Mouse (Mus musculus) brain, embryonic 14.5 days (tissue): ENCODE data around the gene Arl16. TPM values are rescaled to one million over a fixed set of nuclear protein-coding genes. Genes with fewer than 3 reads are reported as not detected.
A peak's percentile ranks its signal among the peaks of the same experiment; 100 is the strongest.
"Not testable (repeated sequence)": the region's sequence is repeated elsewhere in the genome, so short reads cannot be mapped to it uniquely, and the experiment has no call there.

Source experiments
- DNase-seq: peaks from one replicate; pipeline ENCODE4 v3.0.0-alpha.2; 2011; ENCODE audit warnings: low read depth
- CTCF ChIP-seq: fragments of 200-500 bp; IDR thresholded peaks from 2 replicates; pipeline ENCODE4 v1.5.1; 2012; ENCODE audit warnings: inconsistent platforms, mild to moderate bottlenecking, moderate library complexity, borderline replicate concordance; ENCODE audit not compliant: insufficient read depth, insufficient read length; ENCODE audit errors: extremely low read depth
- POLR2A ChIP-seq: fragments of 200-500 bp; IDR thresholded peaks from 2 replicates; pipeline ENCODE4 v1.6.1; 2012; ENCODE audit warnings: mild to moderate bottlenecking, inconsistent platforms, borderline replicate concordance; ENCODE audit not compliant: poor library complexity, insufficient read depth, insufficient read length, severe bottlenecking; ENCODE audit errors: extremely low read depth
- polyA plus RNA-seq: library from polyadenylated mRNA; depleted of rRNA; stranded (reverse); fragments of >200 nt; gene quantifications from 2 replicates; pipeline ENCODE4 v1.2.3, GENCODE M21; 2012; rRNA removed

Gene Arl16
- 42.4 and 45.8 TPM in 2 replicates for polyA plus RNA-seq

DNA sequence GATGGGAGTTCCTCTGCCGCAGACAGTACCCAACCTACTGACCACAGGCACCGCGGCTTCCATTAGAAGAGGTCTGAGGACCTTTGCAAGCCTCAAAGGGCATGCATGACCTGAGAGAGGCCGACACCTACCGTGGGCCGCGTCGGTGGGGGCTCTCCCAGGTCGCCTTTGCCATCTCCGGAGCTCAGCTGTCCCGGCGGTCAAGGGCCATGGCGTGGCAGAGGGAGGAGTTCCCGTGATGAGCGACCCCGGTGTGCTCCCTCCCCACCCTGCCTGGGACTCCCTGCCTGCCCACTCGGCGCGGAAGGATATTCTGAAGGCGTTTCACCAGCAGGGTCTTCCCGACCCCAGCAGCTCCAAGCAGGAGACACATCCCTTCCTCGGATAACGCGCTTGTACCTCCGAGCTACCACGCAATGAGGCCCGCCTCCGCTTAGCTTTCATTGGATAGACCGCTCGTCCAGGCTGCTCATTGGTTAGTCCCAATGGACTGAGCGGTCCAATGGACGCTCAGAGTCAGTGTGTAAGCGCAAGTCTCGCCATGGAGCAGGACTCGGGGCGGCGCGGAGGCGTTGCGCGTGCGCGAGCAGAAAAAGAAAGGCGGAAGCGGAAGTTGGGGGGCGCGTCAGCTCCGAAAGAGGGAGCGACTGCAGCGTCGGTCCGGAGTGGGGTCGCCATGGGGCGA, at the start of gene Arl16:
Gene Arl16, minus strand, starts transcription at position 557 of the 685 bp plus-strand sequence.
- no peak for TF ChIP-seq CTCF
- peak; percentile 92; the same call in 1 of the 2 replicates for TF ChIP-seq POLR2A
- peak; percentile 100 for DNase-seq

DNA sequence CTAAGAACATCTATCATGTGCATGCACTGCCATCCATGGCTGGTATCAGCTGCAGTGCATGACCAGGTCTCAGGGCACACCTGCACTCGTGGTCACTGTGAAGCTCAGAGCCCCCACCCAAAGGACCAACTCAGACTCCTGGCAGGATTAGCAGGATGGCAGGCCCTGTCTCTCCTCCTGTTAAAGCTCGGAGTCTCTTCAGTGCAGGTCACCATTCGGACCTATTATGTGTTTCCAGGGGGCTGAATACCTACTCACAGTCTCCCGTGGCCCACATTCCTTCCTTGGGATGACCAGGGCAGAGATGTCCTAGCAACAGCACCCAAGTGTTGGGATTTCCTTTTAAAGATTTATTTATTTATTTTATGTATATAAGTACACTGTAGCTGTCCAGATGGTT, 49.7 kb upstream of the Arl16 start:
- DNase-seq: no peak

GRCm38 (mm10) chr11:120515611-120516010, 48.2 kb upstream of the Arl16 start:
- peak; percentile 79 for DNase-seq
- TF ChIP-seq POLR2A (no peak), CTCF (peak; percentile 98)

More for the DNA sequence above, 49.7 kb upstream of the Arl16 start:
- TF ChIP-seq CTCF (no peak), POLR2A (no peak)

DNA sequence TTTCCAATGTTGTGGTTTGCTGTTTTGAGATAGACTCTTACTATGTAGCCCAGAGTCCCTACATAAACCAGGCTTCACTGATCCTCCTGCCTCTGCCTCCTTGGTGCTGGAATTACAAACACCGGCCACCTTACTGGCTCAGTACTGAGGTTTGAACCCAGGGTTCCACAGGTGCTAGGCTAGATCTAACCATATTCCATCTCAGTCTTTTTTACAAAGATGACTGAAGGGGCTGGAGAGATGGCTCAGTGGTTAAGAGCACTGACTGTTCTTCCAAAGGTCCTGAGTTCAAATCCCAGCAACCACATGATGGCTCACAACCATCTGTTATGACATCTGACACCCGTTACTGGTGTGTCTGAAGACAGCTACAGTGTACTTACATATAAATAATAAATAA, 46.9 kb upstream of the Arl16 start:
- DNase-seq: not testable (repeated sequence)

DNA sequence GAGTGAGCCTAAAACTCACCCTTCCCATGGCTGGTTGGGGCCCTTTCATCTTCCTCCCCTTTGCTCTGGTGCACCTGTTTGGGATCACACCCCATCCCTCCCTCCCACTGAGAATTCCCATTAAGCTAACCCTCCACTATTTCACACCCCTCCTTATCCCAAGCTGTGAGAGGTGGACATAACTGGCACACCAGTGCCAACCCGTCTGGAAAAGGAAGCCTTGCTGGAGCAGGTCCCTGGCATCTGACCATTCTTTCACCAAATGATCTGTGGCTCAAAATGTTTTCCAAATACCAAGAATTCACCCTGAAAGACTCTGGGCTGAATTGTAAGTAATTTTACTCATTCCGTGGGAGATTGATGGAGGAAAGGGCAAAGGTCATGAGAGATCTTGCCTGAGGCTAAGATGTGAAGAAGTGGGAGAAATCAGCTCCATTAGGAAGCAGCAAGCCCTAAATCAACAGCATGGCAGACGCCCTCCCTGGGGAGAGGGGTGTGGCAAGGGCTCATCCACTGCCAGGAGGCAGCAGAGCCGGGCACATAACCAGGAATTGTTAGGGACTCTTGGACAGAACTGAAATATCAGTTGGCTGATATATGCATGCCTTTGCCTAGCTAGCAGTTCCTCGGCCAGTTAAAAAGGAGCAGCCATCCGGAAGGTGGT, 45.5 kb upstream of the Arl16 start:
- TF ChIP-seq CTCF: no peak
- TF ChIP-seq POLR2A: no peak
- peak; percentile 47 for DNase-seq

GRCm38 (mm10) chr11:120510375-120511030, 43.1 kb upstream of the Arl16 start:
- TF ChIP-seq POLR2A (no peak), CTCF (no peak)
- DNase-seq: peak; percentile 42

DNA sequence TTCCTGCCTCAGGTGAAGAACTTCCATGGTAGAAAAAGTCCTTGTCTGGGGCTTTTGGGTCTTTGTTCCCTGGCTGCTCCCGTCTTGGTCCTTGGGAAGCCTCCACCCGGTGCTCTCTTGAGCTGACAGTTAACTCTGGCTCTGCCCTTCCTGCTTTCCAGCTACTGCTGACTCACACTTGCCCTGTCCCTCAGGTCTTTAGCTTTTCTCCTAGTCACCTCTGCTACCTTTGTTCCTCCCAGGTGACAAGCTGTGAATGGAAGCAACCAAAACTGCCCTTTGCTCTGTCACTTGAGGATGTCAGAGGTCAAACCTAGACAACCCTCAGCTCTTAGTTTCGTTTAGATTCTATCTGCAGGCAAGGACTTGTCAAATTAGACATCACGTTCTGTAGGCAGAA, 42.5 kb upstream of the Arl16 start:
- DNase-seq: no peak
- no peak for TF ChIP-seq CTCF
- no peak for TF ChIP-seq POLR2A

DNA sequence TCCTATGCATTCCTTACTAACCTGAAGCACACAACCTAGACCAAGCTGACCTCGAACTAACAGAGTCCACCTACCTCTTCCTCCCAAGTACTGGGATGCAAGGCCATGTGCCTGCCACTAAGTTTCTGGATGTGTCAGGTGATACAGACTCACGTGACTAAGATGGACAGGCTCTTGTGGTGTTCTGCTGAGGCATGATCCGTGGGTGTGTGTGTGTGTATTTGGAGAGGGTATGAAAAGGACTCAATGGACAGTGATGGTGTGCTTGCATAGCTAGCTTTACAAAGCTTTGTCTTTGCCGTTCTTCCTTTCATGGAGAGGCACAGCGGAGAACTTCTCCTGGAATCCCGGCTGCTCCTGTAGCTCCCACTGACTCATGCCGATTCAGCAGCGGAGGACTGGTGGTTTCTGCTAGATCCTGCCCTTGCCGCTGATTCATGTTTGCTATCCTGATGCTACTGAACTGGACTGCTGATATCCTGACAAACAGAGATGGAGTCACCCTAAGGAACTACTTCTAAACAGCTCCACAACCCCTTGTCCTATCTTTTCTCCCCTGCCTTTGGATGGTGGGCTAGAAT, 41.0 kb upstream of the Arl16 start:
- no peak for DNase-seq
- no peak for TF ChIP-seq CTCF
- TF ChIP-seq POLR2A: no peak

DNA sequence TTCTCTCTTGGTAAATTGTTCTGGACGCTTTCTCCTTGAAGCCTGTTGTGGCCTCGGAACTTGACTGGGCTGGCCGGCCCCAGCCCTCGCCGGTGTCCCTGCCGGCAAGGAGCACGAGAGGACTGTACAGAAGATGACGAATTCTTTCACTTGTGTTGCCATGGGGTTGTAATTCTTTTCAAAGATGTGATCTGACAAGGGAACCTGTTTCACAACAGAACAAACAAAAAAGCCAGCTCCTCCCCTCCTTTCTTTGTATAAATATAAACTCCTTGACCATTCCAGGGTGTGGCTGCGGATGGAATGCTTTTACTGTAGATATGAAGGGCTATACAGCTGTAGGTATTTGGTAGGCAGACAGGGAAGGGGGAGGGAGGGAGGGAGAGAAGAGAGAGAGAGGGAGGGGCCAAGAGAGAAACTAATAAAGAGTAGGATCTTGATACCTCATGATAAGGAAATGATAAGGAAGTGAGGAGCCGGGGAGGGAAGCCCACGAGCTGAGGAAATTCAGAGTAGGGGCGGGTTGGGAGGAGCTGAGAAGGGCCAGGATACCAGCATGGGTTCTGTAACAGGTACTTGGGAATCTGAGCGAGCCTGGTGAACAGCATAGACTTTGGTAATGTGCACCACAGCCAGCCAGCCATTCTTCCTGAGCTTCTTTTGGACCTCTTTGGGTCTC, 40.3 kb upstream of the Arl16 start:
- DNase-seq: no peak
- TF ChIP-seq POLR2A: no peak
- no peak for TF ChIP-seq CTCF

- no peak for TF ChIP-seq POLR2A
- TF ChIP-seq CTCF: peak; percentile 28; the same call in 1 of the 2 replicates
- no peak for DNase-seq
These were observed 39.5 kb upstream of the Arl16 start for GRCm38 (mm10) chr11:120506899-120507298.

DNA sequence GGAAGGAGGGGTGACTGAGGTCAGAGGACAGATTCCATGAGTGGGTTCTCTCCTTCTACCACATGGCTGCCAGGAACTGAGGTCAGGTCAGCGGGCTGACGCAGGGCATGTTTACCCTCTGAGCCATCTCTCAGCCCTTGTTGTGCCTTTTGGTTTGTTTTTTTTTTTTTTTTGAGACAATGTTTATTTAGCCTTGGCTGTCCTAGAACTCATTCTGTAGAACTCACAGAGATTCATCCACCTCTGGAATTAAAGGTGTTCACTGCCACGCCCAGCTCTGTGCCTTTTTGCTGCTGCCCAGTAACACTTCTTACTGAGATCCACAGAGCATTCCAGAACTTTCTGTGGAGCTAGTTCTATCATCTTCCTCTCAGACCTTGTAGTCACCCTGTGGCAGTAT, 38.3 kb upstream of the Arl16 start:
- TF ChIP-seq POLR2A (no peak), CTCF (no peak)
- DNase-seq: no peak
